Mouse (Mus musculus) embryonic facial prominence, embryonic 14.5 days (tissue): ENCODE data around the gene Zbtb22. TPM values are rescaled to one million over a fixed set of nuclear protein-coding genes. Genes with fewer than 3 reads are reported as not detected.
A peak's percentile ranks its signal among the peaks of the same experiment; 100 is the strongest.

Experiments used
- ATAC-seq: fragments of 200-750 bp; cut with Nextera tagmentation; 2 replicates; pipeline ENCODE4 v1.8.0; 2017; ENCODE audit warnings: low read depth, moderate number of reproducible peaks, moderate TSS enrichment
- DNase-seq: peaks from one replicate; pipeline ENCODE4 v3.0.0-alpha.2; 2015; ENCODE audit warnings: low spot score
- H3K27ac ChIP-seq: fragments of 300-500 bp; sonication (generic); replicated peaks from 2 replicates; pipeline ENCODE4 v1.5.1; 2014; ENCODE audit warnings: low read depth, mild to moderate bottlenecking, low read length, moderate library complexity
- H3K27me3 ChIP-seq: fragments of 300-500 bp; sonication (generic); replicated peaks from 2 replicates; pipeline ENCODE4 v1.6.1; 2014; ENCODE audit warnings: low read length; ENCODE audit not compliant: control insufficient read depth, insufficient read depth
- H3K36me3 ChIP-seq: fragments of 300-500 bp; sonication (generic); 2 replicates; pipeline ENCODE4 v1.6.1; 2014; ENCODE audit warnings: low read length, mixed read lengths; ENCODE audit not compliant: control insufficient read depth, insufficient read depth
- H3K4me1 ChIP-seq: fragments of 300-500 bp; sonication (generic); 2 replicates; pipeline ENCODE4 v1.6.1; 2014; ENCODE audit warnings: antibody characterized with exemption, low read length; ENCODE audit not compliant: control insufficient read depth, insufficient read depth
- H3K4me2 ChIP-seq: fragments of 300-500 bp; sonication (generic); 2 replicates; pipeline ENCODE4 v1.6.1; 2014; ENCODE audit warnings: low read depth, mild to moderate bottlenecking, low read length, moderate library complexity, mixed read lengths
- H3K4me3 ChIP-seq: fragments of 300-500 bp; sonication (generic); 2 replicates; pipeline ENCODE4 v1.5.1; 2014; ENCODE audit warnings: low read depth, mild to moderate bottlenecking, low read length
- H3K9ac ChIP-seq: fragments of 300-500 bp; sonication (generic); 2 replicates; pipeline ENCODE4 v1.6.1; 2014; ENCODE audit warnings: low read depth, mild to moderate bottlenecking, low read length, moderate library complexity, mixed read lengths
- H3K9me3 ChIP-seq: fragments of 300-500 bp; sonication (generic); 2 replicates; pipeline ENCODE4 v1.6.1; 2016; ENCODE audit warnings: low read length; ENCODE audit not compliant: control insufficient read depth
- WGBS: fragments of 180-500 bp; shearing (Covaris S2); extraction: QIAGEN DNeasy Blood & Tissue Kit; methylation state at CpG from one replicate; pipeline ENCODE4 v1.1.7; 2014; 5-methylcytosine and 5-hydroxymethylcytosine counted together
- polyA plus RNA-seq: library from polyadenylated mRNA; unstranded; fragments of >200 nt; fragmentation: Nextera tagmentation; extraction: Ambion mirVana; gene quantifications from 2 replicates; pipeline ENCODE4 v1.2.1, GENCODE M21; 2014

Gene Zbtb22
- polyA plus RNA-seq, 1 experiment from 2014 or later: 8.9 TPM

DNA sequence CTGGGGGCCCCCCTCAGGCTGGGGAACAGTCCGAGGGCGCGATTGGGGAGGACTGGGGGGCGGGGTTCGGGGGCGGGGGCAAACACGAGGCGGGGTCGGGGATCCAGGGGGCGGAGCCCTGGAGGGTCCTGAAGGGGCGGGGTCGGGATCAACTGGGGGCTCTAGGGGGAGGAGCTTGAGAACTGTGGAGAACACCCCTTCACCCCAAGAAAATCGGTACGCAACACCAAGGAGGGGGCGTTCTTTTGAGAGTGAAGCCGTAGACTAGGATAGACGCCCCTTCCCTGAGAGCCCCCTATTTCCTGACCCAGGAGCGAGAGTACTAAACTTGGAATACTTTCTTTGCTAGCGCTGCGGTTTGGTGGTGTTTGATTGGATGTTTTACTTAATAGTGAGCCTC is 590 bp downstream of the Zbtb22 start:
- Histone ChIP-seq H3K9ac (peak overlapping the region; percentile 66), H3K36me3 (peaks cover 46% of the 10 kb centered on the region), H3K27me3 (no peaks in the 10 kb centered on the region), H3K9me3 (no peaks in the 10 kb centered on the region), H3K4me1 (peaks cover 10% of the 10 kb centered on the region), H3K27ac (peak overlapping the region; percentile 76), H3K4me2 (peak overlapping the region; percentile 70), H3K4me3 (peak overlapping the region; percentile 51)
- 2% methylated on average over 14 of the region's 20 CpGs for WGBS
- ATAC-seq (peak; percentile 1; the same call in 1 of the 2 replicates), DNase-seq (peak; percentile 83)

DNA sequence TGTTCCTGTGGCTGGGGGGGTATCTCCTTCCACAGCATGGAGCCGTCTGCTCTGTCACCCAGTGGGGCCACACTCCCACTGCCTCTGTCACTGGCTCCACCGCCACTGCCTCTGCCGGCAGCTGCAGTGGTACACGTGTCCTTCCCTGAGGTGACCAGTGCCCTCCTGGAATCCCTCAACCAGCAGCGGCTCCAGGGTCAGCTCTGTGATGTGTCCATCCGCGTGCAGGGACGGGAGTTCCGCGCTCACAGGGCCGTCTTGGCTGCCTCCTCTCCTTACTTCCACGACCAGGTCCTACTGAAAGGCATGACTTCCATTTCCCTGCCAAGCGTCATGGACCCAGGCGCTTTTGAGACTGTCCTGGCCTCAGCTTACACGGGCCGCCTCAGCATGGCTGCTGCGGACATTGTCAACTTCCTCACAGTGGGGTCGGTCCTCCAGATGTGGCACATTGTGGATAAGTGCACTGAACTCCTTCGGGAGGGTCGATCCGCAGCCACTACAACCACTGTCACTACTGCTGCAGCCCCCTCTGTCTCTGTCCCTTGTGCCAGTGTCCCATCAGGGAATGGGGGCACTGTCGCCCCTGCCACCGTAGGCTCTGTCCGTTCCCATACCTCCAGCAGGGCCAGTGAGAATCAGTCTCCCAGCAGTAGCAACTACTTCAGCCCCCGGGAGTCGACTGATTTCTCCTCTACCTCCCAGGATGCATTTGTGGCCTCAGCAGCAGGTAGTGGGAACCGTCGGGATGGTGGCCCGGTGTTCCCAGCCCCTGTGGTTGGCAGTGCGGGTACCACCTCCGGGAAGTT is 1.3 kb downstream of the Zbtb22 start:
- DNase-seq (no peak), ATAC-seq (no peak)
- Histone ChIP-seq H3K36me3 (peaks cover 39% of the 10 kb centered on the region), H3K9me3 (no peaks in the 10 kb centered on the region), H3K4me3 (peak overlapping the region; percentile 51), H3K27ac (no peak overlapping the region), H3K27me3 (no peaks in the 10 kb centered on the region), H3K4me1 (peaks cover 10% of the 10 kb centered on the region), H3K4me2 (peak overlapping the region; percentile 70), H3K9ac (peak overlapping the region; percentile 66; the same call in 1 of the 2 replicates)
- 70% methylated on average over 31 of the region's 31 CpGs for WGBS

DNA sequence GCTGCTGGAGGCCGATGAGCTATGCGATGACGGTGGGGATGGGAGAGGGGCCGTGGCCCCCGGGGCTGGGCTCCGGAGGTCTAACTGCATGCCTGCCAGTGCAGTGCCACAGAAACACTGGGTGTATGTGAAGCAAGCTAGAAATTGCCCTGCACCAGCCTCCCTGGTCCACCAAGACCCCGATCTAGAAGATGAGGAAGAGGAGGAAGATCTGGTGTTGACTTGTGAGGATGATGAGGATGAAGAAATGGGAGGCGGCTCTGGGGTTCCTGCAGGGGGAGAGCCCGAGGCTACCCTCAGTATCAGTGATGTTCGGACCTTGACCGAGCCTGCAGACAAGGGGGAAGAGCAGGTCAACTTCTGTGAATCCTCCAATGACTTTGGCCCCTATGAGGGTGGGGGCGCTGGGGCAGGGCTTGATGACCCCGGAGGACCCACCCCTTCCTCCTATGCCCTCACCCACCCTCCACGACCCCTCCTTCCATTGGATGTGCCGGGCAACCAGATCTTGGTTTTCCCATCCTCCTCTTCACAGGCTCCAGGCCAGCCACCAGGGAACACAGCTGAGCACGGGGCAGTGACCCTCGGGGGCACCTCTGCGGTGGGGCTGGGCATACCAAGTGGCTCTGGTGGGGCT is 2.1 kb downstream of the Zbtb22 start:
- Histone ChIP-seq H3K36me3 (peaks cover 32% of the 10 kb centered on the region), H3K9me3 (no peaks in the 10 kb centered on the region), H3K9ac (no peak overlapping the region), H3K27ac (no peak overlapping the region), H3K4me3 (no peak overlapping the region), H3K4me1 (peaks cover 10% of the 10 kb centered on the region), H3K27me3 (no peaks in the 10 kb centered on the region), H3K4me2 (no peak overlapping the region)
- 82% methylated on average over 18 of the region's 18 CpGs for WGBS
- DNase-seq (no peak), ATAC-seq (no peak)

DNA sequence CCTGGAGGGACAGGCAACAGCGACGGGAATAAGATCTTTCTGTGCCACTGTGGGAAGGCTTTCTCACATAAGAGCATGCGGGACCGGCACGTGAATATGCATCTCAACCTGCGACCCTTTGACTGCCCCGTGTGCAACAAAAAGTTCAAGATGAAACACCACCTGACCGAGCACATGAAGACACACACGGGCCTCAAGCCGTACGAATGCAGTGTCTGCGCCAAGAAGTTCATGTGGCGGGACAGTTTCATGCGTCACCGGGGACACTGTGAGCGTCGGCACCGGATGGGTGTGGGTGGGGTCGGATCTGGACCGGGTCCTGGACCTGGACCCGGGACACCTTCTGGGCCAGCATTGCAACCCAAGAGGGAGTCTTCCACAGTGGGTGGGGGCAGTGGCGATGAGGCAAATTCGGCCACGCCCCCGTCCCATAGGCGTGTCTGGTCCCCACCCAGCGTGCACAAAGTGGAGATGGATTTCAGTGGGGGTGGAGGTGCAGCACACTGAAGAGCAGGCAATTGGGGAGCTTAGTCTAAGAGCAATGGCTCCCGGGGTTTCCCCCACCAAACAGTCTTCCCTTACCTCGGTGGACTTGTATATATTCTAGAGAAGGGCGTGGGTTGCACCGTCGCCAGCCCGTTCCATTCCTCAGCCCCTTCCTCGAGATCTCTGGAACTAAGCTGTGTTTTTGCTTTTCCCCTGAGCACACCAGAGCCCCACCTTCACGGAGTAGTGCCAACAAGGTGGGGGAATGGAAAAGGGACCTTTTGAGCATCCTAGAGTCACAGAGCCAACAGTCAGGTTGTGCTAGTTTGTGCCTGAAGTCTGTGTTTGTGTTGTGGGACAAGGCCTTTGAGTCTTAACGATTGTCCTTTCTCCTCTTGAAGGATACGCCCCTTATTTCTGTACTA is 2.8 kb downstream of the Zbtb22 start:
- Histone ChIP-seq H3K9ac (no peak overlapping the region; the same call in 1 of the 2 replicates), H3K4me1 (peaks cover 10% of the 10 kb centered on the region), H3K9me3 (no peaks in the 10 kb centered on the region), H3K4me3 (peak overlapping the region; percentile 66), H3K36me3 (peaks cover 26% of the 10 kb centered on the region), H3K4me2 (peak overlapping the region; percentile 97), H3K27ac (0 out of 2 replicates have a peak overlapping the region, but pooled peaks have one; percentile 46), H3K27me3 (no peaks in the 10 kb centered on the region)
- no peak for ATAC-seq
- WGBS: 61% methylated on average over 32 of the region's 37 CpGs
- no peak for DNase-seq

DNA sequence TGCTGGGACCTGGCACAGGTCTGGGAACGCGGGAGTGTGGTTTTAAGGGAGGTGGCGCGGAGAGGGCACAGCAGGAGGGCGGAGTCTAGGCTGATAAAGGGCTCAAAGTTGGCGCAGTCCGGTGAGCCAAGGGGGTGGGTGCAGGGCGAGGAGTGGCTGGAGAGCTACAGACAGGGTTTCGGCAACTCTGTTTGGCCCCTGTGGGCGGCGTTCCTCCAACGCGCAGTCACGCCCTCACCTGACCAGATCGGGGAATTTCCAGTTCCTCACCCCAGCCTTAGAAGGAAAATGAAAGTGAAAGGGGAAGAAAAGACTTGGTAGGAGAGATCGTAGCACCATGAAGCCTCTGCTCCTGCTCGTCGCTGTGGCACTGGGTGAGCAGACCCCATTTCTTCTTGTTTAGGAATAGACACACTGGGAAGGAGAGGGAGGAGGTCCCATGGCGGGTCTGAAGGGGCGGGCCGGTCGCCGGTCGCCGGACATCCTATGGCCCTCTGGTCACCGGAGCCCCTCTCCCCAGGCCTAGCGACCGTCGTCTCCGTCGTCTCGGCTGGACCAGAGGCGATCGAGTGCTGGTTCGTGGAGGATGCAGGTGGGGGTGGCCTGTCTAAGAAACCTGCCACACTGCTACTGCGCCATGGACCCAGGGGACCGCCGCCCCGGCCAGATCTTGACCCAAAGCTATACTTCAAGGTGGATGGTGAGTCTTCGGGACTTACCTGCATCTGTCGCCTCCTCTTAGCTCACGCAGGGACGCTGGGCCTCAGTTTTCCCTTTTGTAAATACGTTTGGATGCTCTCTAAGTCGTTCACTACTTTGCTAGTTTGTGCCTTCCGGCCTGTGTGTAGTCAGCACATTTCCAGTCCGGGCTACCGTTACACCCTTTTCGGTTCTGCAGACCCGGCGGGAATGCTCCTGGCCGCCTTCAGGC is 3.9 kb downstream of the Zbtb22 start:
- Histone ChIP-seq H3K4me2 (peak overlapping the region; percentile 97), H3K36me3 (peaks cover 15% of the 10 kb centered on the region; the same call in 1 of the 2 replicates), H3K27ac (peak overlapping the region; percentile 46), H3K9me3 (no peaks in the 10 kb centered on the region), H3K4me1 (peaks cover 10% of the 10 kb centered on the region), H3K4me3 (peak overlapping the region; percentile 66), H3K9ac (peak overlapping the region; percentile 68), H3K27me3 (no peaks in the 10 kb centered on the region)
- WGBS: under 1% methylated on average over 48 of the region's 52 CpGs
- ATAC-seq (no peak), DNase-seq (peak; percentile 69)

DNA sequence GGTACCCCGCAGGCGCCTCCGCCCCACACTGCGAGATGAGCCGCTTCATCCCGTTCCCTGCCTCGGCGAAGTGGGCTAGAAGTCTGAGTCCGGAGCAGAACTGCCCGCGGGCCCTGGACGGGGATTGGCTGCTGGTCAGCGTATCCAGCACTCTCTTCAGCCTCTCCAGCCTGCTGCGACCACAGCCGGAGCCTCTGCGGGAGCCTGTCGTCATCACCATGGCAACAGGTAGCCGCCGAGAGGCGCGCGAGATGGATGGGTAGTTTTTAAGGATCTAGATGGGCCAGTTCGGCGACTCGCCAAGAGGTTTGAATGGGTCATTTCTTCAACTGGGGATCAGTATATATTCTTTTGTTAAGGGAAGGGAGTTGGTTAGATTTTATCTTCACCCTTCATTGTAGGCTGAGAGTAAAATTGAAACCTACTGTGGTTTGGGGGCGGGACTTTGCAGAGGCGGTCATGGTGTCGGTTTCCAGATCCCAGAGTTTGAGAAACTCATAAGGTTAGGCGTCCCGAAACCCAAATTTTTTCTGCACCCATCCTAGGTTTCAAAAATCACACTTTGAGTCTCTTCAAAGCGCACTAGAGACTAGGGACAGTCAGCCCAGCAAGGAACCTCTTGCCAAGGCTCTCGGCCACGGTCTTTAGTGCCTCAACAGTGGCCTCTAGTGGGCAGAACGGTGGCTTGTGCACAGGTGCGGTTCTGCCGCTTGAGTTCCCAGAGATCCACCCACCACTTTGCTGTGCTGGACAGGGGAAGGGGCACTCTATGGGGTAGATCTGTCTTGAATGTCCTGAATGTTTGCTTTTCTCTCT is 4.8 kb downstream of the Zbtb22 start:
- no peaks in the 10 kb centered on the region for H3K9me3 ChIP-seq
- H3K27ac ChIP-seq: no peak overlapping the region; the same call in 1 of the 2 replicates
- peaks cover 5% of the 10 kb centered on the region for H3K4me1 ChIP-seq
- ATAC-seq (peak; percentile 17; the same call in 1 of the 2 replicates), DNase-seq (peak; percentile 89)
- 1% methylated on average over 36 of the region's 36 CpGs for WGBS
- H3K9ac ChIP-seq: peak overlapping the region; percentile 68
- H3K4me2 ChIP-seq: peak overlapping the region; percentile 97
- H3K27me3 ChIP-seq: no peaks in the 10 kb centered on the region
- peaks cover 9% of the 10 kb centered on the region; the same call in 1 of the 2 replicates for H3K36me3 ChIP-seq
- peak overlapping the region; percentile 66 for H3K4me3 ChIP-seq

DNA sequence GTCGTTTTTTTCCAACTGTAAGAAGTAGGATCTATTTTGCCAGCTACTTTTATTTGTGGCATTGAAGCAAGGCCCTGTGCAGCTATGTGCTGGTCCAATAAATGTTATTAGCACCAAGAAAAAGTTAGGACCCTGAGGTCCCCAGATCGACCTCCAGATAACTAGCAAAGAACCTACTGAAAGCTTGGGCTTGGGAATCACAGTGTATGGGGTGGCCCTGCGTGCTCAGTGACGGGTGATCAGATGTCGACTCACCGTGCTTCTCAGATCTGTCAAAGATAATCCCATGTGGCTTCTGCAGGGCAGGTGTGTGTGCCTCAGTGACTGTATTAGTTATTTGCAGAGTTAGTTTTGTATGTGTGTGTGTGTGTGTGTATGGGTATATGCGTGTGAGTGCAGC is 5.7 kb downstream of the Zbtb22 start:
- no peaks in the 10 kb centered on the region for H3K27me3 ChIP-seq
- DNase-seq: no peak
- H3K27ac ChIP-seq: no peak overlapping the region
- H3K36me3 ChIP-seq: peaks cover 14% of the 10 kb centered on the region; the same call in 1 of the 2 replicates
- WGBS: 76% methylated on average over 7 of the region's 7 CpGs
- no peak overlapping the region for H3K9ac ChIP-seq
- H3K4me3 ChIP-seq: no peak overlapping the region
- no peaks in the 10 kb centered on the region for H3K9me3 ChIP-seq
- H3K4me2 ChIP-seq: no peak overlapping the region
- ATAC-seq: no peak
- peaks cover 5% of the 10 kb centered on the region for H3K4me1 ChIP-seq
